Mouse (Mus musculus) liver, embryonic 13.5 days (tissue): ENCODE measurements around the gene Ctbp2. TPM values are rescaled to one million over a fixed set of nuclear protein-coding genes. Genes with fewer than 3 reads are reported as not detected.

Source experiments
- ATAC-seq: fragments of 200-750 bp; cut with Nextera tagmentation; 2 replicates; pipeline ENCODE4 v1.8.0; 2017; ENCODE audit warnings: low read depth, mild to moderate bottlenecking, moderate number of reproducible peaks, moderate library complexity
- DNase-seq: peaks from one replicate; pipeline ENCODE4 v3.0.0; 2022
- H3K27ac ChIP-seq: fragments of 300-500 bp; sonication (generic); 2 replicates; pipeline ENCODE4 v1.5.1; 2015; ENCODE audit warnings: moderate library complexity, mild to moderate bottlenecking, inconsistent platforms
- H3K27me3 ChIP-seq: fragments of 300-500 bp; sonication (generic); 2 replicates; pipeline ENCODE4 v1.6.1; 2015; ENCODE audit warnings: mild to moderate bottlenecking, inconsistent platforms
- H3K36me3 ChIP-seq: fragments of 300-500 bp; sonication (generic); 2 replicates; pipeline ENCODE4 v1.6.1; 2015; ENCODE audit warnings: mild to moderate bottlenecking, inconsistent platforms
- H3K4me1 ChIP-seq: fragments of 300-500 bp; sonication (generic); replicated peaks from 2 replicates; pipeline ENCODE4 v1.6.1; 2015; ENCODE audit warnings: inconsistent platforms
- H3K4me2 ChIP-seq: fragments of 300-500 bp; sonication (generic); 2 replicates; pipeline ENCODE4 v1.6.1; 2015; ENCODE audit warnings: inconsistent platforms, mild to moderate bottlenecking, moderate library complexity
- H3K4me3 ChIP-seq: fragments of 300-500 bp; sonication (generic); replicated peaks from 2 replicates; pipeline ENCODE4 v1.5.1; 2015; ENCODE audit warnings: mild to moderate bottlenecking, inconsistent platforms
- H3K9ac ChIP-seq: fragments of 300-500 bp; sonication (generic); 2 replicates; pipeline ENCODE4 v1.6.1; 2015; ENCODE audit warnings: mild to moderate bottlenecking, inconsistent platforms
- H3K9me3 ChIP-seq: fragments of 300-500 bp; sonication (generic); replicated peaks from 2 replicates; pipeline ENCODE4 v1.6.1; 2016; ENCODE audit warnings: inconsistent platforms
- WGBS: fragments of 180-500 bp; shearing (Covaris S2); methylation state at CpG from one replicate; pipeline ENCODE4 v1.1.7; 2015; ENCODE audit not compliant: insufficient replicate concordance; 5-methylcytosine and 5-hydroxymethylcytosine counted together
- polyA plus RNA-seq: library from polyadenylated mRNA; unstranded; fragments of >200 nt; fragmentation: Nextera tagmentation; extraction: Ambion mirVana; gene quantifications from 2 replicates; pipeline ENCODE4 v1.2.1, GENCODE M21; 2015

Ctbp2 gene
- polyA plus RNA-seq, 1 experiment from 2014 or later: 11.4 TPM

GRCm38 (mm10) chr7:133139689-133140336 lies 15.7 kb upstream of the Ctbp2 start:
- ATAC-seq (no peak), DNase-seq (no peak)
- Histone ChIP-seq H3K9ac (no peak overlapping the region), H3K4me3 (no peak overlapping the region), H3K9me3 (no peaks in the 10 kb centered on the region), H3K27me3 (no peaks in the 10 kb centered on the region), H3K27ac (no peak overlapping the region), H3K36me3 (no peaks in the 10 kb centered on the region), H3K4me1 (no peaks in the 10 kb centered on the region), H3K4me2 (no peak overlapping the region)
- WGBS: 70% methylated on average over 8 of the region's 8 CpGs

GRCm38 (mm10) chr7:133133552-133133951 lies 9.4 kb upstream of the Ctbp2 start:
- Histone ChIP-seq H3K27ac (no peak overlapping the region), H3K4me3 (no peak overlapping the region), H3K4me2 (no peak overlapping the region), H3K27me3 (no peaks in the 10 kb centered on the region), H3K4me1 (no peaks in the 10 kb centered on the region), H3K36me3 (no peaks in the 10 kb centered on the region), H3K9ac (no peak overlapping the region), H3K9me3 (no peaks in the 10 kb centered on the region)
- no peak for DNase-seq
- WGBS: 62% methylated on average over 5 of the region's 5 CpGs
- ATAC-seq: no peak

- Histone ChIP-seq H3K4me2 (no peak overlapping the region), H3K9ac (no peak overlapping the region), H3K4me3 (no peak overlapping the region), H3K27ac (no peak overlapping the region), H3K4me1 (no peaks in the 10 kb centered on the region), H3K9me3 (no peaks in the 10 kb centered on the region), H3K36me3 (no peaks in the 10 kb centered on the region), H3K27me3 (no peaks in the 10 kb centered on the region)
- no peak for ATAC-seq
- DNase-seq: no peak
- 82% methylated on average over 5 of the region's 5 CpGs for WGBS
Measured at GRCm38 (mm10) chr7:133132702-133133101, 8.5 kb upstream of the Ctbp2 start.

- Histone ChIP-seq H3K27ac (peak overlapping the region; percentile 84; the same call in 1 of the 2 replicates), H3K4me1 (peaks cover 36% of the 10 kb centered on the region), H3K9ac (peak overlapping the region; percentile 79; the same call in 1 of the 2 replicates), H3K4me2 (peak overlapping the region; percentile 88), H3K27me3 (peaks cover 69% of the 10 kb centered on the region), H3K4me3 (peak overlapping the region; percentile 76), H3K36me3 (no peaks in the 10 kb centered on the region), H3K9me3 (no peaks in the 10 kb centered on the region)
- WGBS: 8% methylated on average over 34 of the region's 34 CpGs
- DNase-seq (peak; percentile 6), ATAC-seq (no peak)
Measured at GRCm38 (mm10) chr7:133124701-133125485, 739 bp upstream of the Ctbp2 start.

GRCm38 (mm10) chr7:133123244-133123998 lies 733 bp downstream of the Ctbp2 start, which contains the start of gene Fgfr2:
Fgfr2 (minus strand) TSS chr7:133123350.
- under 1% methylated on average over 38 of the region's 53 CpGs for WGBS
- peak; percentile 23 for DNase-seq
- Histone ChIP-seq H3K4me2 (peak within 1 kb of the TSS; percentile 88), H3K27ac (peak within 1 kb of the TSS; percentile 84), H3K27me3 (peaks cover 69% of the 10 kb centered on the region), H3K4me1 (peaks cover 44% of the 10 kb centered on the region), H3K36me3 (no peaks in the 10 kb centered on the region), H3K4me3 (peak within 1 kb of the TSS; percentile 76), H3K9me3 (no peaks in the 10 kb centered on the region), H3K9ac (peak within 1 kb of the TSS; percentile 79)
- peak; percentile 60 for ATAC-seq

GRCm38 (mm10) chr7:133122379-133123243 lies 1.5 kb downstream of the Ctbp2 start:
- no peaks in the 10 kb centered on the region for H3K9me3 ChIP-seq
- H3K4me1 ChIP-seq: peaks cover 50% of the 10 kb centered on the region
- H3K27ac ChIP-seq: peak overlapping the region; percentile 84
- H3K4me3 ChIP-seq: peak overlapping the region; percentile 76
- H3K36me3 ChIP-seq: no peaks in the 10 kb centered on the region
- peak overlapping the region; percentile 88 for H3K4me2 ChIP-seq
- peak overlapping the region; percentile 79 for H3K9ac ChIP-seq
- ATAC-seq (no peak; the same call in none of the 2 replicates), DNase-seq (peak; percentile 18)
- H3K27me3 ChIP-seq: peaks cover 68% of the 10 kb centered on the region
- under 1% methylated on average over 78 of the region's 102 CpGs for WGBS

- peak overlapping the region; percentile 84; the same call in 1 of the 2 replicates for H3K27ac ChIP-seq
- WGBS: under 1% methylated on average over 90 of the region's 94 CpGs
- H3K27me3 ChIP-seq: peaks cover 63% of the 10 kb centered on the region
- H3K9me3 ChIP-seq: no peaks in the 10 kb centered on the region
- H3K4me2 ChIP-seq: peak overlapping the region; percentile 88
- H3K4me1 ChIP-seq: peaks cover 58% of the 10 kb centered on the region
- H3K9ac ChIP-seq: peak overlapping the region; percentile 79
- no peaks in the 10 kb centered on the region for H3K36me3 ChIP-seq
- ATAC-seq (no peak), DNase-seq (peak; percentile 8)
- peak overlapping the region; percentile 76 for H3K4me3 ChIP-seq
Measured at GRCm38 (mm10) chr7:133121661-133122378, 2.3 kb downstream of the Ctbp2 start.

- no peak for DNase-seq
- Histone ChIP-seq H3K9me3 (no peaks in the 10 kb centered on the region), H3K27ac (no peak overlapping the region), H3K4me1 (peaks cover 64% of the 10 kb centered on the region), H3K4me2 (peak overlapping the region; percentile 88), H3K9ac (peak overlapping the region; percentile 79), H3K27me3 (peaks cover 57% of the 10 kb centered on the region), H3K36me3 (no peaks in the 10 kb centered on the region), H3K4me3 (peak overlapping the region; percentile 76)
- 4% methylated on average over 14 of the region's 14 CpGs for WGBS
- ATAC-seq: no peak
Measured at GRCm38 (mm10) chr7:133121080-133121607, 3.0 kb downstream of the Ctbp2 start.

- Histone ChIP-seq H3K27ac (no peak overlapping the region), H3K4me1 (peaks cover 71% of the 10 kb centered on the region), H3K9ac (no peak overlapping the region), H3K9me3 (no peaks in the 10 kb centered on the region), H3K36me3 (no peaks in the 10 kb centered on the region), H3K27me3 (peaks cover 48% of the 10 kb centered on the region), H3K4me2 (peak overlapping the region; percentile 38), H3K4me3 (0 out of 2 replicates have a peak overlapping the region, but pooled peaks have one; percentile 3)
- 39% methylated on average over 15 of the region's 15 CpGs for WGBS
- DNase-seq (no peak), ATAC-seq (no peak)
Measured at GRCm38 (mm10) chr7:133120221-133120751, 3.9 kb downstream of the Ctbp2 start.
